Mouse (Mus musculus) right cerebral cortex, postnatal 4 days (tissue): ENCODE results near the gene Psip1.
"Not testable (repeated sequence)": the region's sequence is repeated elsewhere in the genome, so short reads cannot be mapped to it uniquely, and the experiment has no call there.

Experiments used
- DNase-seq: peaks from one replicate; pipeline ENCODE4 v3.0.0-alpha.2; 2022

The Psip1 gene

DNA sequence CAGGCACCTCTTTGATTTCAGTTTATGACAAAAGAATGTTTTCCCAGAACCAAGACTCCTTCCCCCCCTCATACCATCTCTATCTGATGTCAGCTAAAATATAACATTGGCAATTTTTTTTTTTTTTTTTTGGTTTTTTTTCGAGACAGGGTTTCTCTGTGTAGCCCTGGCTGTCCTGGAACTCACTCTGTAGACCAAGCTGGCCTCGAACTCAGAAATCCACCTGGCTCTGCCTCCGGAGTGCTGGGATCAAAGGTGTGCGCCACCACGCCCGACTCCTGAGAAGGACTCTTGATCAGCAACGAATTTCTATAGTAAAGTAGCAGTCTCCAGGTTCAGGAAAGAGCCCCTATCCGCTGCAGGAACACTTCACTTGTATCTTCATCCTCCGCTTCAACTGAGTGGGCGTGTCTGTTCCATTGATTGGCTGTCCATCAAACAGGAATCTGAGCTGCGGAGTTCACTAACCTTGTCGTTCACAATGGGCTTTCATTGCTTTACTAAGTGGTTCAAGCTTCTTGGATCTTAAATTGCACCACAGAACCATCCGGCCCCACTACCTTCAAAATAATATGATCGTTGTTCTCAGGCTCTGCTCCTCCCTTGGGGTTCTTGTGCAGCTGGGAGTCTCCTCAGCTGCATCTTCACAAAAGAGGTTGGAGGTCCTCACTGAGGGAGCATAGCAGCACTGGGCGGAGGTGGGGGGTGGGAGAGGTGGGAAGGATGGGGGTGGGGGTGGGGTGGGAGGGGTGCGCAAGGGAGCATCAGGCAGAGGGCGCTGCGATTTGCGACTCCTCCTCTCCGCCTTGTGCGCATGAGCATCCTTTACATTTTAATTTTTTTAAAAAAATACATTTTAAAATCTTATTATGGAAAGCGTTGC is 14.1 kb upstream of the Psip1 start:
- peak; percentile 42 for DNase-seq

DNA sequence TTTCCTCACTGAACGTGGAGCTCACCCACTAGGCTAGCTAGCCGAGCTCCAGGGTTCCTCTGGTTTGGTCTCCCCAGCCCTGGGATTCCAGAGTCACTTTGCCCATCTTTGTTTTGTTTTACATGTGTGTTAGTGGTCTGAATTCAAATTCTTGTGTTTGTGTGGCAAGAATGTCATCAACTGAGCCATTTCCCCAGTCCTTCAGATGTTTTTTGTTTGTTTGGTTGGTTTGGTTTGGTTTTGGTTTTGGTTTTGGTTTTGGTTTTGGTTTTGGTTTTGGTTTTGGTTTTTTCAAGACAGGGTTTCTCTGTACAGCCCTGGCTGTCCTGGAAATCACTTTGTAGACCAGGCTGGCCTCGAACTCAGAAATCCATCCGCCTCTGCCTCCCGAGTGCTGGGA is 10.8 kb upstream of the Psip1 start:
- DNase-seq: not testable (repeated sequence)

DNA sequence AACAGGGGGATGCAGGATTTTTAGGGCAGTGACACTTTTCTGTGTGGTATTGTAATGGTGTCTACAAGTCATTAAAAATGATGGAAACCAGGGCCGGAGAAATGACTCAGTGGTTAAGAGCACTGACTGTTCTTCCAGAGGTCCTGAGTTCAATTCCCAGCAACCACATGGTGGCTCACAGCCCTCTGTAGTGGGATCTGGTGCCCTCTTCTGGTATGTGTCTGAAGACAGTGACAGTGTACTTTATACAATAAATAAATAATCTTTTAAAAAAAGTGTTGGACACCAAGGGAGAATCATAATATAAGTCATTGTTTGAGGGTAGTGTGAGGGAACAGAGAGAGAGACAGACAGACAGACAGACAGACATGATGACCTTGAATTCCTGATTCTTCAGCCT is 6.9 kb upstream of the Psip1 start:
- no peak for DNase-seq

DNA sequence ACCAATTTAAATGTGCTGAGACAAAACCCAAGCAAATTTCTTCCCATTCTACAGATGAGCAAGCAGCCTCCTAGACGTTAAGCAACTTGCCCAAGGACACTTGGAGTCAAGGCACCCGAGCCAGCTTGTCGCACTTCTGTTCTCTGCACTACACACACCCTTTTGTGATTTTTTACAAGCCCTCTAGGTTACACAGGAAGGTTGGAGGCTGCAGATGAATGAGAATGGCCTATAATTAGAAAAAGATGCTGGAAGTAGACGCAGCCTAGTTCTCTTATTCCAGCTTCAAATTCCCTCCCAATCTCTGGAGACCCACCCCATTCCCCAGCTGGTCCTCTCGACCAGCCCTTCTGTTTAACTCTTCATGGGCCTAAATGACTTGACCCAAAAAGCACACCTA is 2.9 kb upstream of the Psip1 start:
- no peak for DNase-seq

DNA sequence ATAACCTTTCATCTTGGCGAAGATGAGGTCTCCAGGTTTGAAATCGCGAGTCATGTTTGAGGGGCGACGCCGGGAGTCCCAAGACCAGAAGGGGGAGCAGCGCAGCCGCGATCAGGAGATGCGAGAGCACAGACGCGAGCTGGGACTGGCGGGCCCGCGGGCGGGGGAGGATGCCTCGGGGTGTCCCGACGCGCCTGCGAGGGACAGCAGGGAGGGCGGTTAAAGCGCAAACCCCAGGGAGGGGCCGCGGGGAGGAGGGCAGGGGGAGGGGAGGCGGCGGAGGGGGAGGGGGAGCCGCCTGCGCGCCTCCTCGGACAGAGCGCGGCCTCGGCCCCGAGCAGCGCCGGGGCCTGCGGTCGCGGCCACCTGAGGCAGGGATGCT is 533 bp downstream of the Psip1 start:
- DNase-seq: peak; percentile 88

DNA sequence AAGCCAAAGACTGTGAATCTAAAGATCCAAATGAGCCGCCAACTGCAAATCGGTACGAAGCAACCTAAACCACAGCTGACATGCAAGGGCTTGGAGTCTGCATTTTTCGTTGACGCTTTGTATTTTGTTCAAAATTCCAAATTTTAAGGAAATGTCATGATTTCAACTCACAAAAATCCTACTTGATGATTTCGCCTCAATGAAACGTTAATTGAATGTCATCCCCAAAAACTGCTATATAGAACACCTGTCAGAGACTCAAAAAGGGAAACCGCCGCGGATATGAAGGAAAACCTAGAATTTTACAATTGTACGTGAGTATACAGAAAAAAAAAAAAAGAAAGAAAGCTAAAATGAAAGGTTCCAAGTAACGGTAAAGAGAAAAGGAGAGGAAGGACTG is 1.0 kb downstream of the Psip1 start:
- DNase-seq: no peak

DNA sequence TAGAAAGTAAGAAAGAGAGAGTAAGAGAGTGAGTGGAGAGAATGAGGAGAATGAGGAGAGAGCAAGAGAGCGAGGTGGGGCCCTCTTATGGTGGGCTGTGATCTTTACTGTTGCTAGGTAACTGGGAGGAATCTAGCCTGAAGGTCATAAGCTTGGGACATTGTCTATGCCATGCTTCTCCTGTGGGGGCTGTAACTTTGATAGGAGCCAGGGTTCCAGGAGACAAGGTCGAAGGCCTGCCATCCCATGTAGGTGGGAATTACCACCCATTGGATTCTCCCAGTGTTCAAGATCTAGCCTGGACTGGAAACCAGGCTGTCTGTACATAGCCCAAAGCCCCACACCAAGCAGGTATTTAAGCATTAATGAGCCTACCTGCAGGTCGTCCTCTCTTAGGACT is 18.1 kb downstream of the Psip1 start:
- DNase-seq: no peak

DNA sequence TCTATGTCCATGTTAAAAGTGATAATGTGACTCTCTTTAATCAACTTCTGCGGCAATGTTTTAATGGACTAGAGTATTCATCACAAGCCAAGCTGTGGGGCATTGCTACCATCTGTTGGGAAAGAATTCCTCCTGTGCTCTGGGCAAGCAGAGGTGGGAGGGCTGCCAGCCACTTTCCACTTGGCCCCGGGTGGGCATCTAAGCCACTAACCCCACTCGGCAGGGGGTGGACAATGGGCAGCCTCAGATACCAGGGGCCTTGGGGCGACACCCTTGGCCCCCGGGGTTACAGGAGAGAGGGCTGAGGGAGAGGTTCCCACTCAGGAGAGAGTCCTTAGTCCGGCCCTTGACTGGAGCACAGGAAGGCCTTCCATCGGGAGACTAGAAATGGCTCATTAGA is 18.6 kb downstream of the Psip1 start:
- DNase-seq: peak; percentile 29

DNA sequence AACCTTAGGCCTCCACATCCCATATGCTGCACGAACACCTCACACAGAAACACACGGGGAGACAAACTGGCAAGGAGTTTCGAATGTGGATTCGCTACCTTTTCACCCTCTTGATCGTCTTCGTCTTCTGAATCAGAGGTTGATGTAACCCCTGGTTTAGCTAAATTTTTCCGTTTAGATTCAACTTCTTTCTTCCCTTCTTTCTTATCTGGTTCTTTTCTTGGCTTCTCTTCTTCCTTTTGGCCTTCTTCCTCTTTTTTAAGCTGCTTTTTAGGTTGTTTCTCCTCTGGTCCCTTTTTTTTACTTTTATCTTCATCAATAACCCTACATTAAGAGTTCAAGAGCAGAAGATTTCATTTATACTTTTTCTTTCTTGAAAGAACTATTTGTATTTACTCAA is 21.4 kb downstream of the Psip1 start:
- no peak for DNase-seq

DNA sequence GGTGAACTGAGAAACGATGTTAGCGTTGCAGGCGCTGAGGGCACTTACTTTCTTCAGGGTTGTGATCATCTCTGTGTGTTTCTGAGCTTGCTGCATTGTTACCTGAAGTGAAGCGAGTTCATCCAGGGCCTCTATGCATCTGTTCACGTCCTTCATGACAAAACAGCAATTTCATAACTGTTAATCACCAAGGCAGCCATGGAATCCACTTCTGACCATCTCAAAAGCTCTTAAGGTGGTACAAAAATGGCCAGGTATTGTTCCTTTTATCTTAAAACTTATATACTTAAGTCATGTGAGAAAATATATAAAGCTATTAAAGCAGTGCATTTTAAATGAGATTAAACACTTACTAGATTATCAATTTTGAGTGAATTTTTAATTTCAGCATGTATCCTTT is 26.2 kb downstream of the Psip1 start:
- DNase-seq: no peak

DNA sequence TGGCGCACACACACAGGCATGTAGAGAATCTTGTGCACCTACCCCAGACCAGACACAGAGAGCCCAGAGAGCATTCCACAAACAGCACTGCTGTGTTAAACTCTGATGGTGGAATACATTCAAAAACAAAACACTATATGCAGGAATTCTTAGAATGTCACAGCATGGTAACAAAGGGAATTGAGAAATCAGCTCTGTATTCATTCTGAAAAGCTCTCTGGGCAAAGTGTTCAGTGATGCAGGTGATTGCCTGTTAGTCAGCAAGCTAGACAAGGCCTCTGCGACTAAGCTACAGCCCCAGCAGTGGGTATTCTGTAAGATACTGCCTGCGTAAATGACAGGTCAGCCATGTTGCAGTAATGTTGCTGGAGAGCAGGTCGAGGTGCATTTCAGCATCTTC is 35.5 kb downstream of the Psip1 start:
- no peak for DNase-seq

DNA sequence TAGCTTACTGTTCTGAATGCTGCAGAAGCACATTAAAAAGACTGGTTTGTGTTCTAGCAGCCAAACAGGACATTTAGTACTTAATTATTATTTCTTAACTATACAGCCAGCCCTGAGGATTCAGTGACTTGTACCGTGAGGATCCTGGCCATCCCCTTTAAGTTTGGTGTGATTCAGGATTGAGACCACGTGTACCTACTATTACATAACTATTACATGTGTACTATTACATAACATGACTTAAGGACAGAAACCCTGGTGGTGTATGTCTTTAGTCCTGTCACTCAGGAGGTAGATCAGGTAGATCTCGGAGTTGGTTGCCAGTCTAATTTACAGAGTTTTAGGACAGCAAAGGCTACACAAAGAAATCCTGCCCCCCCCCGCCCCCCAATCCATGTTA is 45.2 kb downstream of the Psip1 start:
- no peak for DNase-seq

DNA sequence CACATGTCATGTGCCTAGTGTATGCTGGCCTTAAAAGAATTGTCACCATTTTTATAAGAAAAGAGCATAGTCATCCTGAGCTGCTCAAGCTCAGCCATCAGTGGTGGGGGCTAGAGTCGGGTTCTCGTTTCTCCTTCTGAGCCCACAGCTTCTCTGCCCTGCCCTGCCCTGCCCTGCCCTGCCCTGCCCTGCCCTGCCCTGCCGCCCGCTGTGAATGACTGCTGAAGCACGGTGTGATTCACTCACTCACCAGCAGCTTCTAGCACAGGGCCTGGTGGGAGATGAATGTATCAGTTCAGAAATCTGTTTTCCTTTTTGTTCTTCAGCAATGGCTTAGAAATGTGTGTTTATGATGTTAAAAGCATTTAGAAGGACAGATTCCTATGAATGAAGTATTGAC is 47.2 kb downstream of the Psip1 start:
- no peak for DNase-seq

DNA sequence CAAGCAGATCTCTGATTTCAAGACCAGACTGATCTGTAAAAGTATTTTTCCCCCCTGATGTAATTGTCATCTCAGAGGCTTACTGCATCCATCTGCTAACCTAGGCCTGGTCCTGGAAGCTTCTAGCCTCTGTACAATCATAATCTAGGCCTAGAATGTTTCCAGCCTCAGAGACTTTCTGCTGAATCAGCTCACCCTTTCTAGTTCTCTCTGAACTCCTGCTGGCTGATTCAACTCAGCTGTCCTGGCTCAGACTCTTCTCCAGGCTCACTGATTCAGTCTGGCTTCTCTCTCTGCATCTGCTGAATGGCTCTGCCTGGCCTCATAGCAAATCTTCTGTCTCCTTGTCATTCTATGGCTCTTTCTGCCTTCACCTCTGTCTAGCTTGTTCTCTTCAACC is 48.1 kb downstream of the Psip1 start:
- no peak for DNase-seq

DNA sequence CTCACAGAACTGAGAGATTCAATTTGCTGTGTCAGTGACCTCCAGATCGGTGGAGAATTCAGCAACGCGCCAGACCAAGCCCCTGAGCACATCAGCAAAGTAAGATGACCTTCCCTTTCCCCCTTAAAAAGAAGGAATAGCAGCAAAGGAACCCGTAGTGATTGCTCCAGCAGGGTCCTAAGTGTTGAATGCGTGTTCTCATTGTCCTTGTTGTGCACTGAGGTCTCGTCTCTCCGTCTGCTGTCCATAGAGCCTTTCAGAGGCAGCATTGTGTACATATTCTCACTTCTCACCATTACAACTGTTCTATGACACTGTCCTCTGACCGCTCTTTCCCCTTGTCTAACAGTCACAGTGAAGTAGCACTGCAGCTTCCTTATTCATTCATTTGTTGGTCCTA is 49.9 kb downstream of the Psip1 start:
- no peak for DNase-seq

DNA sequence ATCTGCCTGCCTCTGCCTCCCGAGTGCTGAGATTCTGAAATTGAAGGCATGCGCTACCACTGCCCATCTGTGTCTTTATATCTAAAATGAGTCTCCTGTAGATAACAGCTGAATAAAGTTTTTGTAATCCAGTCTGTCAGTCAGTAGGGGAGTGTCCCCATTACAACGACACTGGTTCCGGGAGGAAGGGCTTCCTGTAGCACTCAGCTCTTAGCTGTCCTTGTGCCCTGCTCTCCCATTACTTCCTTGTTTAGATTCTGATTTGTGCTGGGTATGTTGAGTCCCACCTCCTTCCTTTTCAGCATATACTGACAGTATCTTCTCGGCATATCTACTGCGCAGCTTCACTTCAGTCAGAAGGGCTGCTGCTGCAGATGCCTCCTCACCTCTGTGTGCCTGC is 53.4 kb downstream of the Psip1 start:
- DNase-seq: no peak

DNA sequence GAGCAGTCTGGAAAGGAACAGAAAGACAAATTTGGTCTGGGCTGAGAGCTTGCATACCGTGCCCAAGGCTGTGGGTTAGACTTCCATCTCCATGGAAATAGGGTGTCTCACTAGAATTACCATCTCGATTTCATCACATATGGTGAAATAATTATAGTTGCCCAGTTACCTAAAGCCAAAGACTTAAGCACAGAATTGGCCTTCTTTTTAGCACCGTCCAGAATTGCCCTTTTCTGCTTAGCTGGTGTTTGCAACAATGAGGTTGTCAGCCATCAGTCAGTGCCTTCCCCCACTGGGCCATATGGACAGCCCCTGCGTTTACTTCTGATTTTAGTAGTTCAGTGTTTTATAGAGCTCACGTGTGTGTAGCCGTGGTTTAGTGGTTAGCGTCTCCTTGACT is 54.3 kb downstream of the Psip1 start:
- DNase-seq: no peak

DNA sequence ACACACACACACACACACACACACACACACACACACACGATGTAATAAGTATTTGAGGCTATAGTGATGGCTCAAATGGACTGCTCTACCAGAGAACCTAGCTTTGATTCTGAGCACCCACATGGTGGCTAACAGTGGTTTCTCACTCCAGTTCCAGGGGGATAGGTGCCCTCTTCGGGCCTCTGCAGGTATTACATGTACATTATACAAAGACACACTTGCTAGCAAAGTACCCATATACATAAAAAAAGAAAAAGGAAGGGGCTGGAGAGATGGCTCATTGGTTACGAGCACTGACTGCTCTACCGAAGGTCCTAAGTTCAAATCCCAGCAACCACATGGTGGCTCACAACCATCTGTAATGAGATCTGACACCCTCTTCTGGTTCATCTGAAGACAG is 57.4 kb downstream of the Psip1 start:
- no peak for DNase-seq

DNA sequence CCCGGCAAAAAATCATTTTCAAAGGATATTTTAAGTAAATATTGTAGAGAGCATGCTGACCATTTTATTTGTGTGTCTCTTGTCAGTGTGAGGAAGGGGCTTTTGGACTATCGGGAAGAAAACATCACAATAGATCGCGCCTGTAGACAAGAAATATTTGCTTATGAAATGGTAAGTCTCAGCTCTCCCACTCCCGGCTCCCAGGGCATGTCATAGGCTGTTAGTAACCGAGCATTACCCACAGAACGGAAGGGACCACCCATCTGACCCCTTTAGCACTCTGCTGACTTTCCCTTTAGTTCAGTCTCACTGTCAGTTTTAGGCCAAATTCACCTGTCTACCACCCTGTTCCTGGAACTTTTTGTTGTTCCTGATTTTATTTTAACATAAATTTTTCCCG is 58.6 kb downstream of the Psip1 start:
- no peak for DNase-seq

DNA sequence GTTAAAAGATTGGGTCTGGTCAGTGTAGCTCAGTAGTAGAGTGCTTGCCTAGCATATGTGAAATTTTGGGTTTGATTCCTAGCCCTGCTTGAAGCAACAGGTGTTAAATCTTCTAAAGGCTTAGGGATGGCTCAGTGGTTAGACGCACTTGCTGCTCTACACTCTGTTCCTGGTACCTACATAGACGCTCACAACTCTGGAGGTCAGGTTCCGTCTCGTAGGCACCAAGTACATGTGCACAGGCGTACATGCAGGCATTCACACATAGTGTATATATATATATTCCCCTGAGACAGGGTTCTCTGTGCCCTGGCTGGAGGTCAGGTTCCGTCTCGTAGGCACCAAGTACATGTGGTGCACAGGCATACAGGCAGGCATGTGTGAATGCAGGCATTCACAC is 59.1 kb downstream of the Psip1 start:
- no peak for DNase-seq

DNA sequence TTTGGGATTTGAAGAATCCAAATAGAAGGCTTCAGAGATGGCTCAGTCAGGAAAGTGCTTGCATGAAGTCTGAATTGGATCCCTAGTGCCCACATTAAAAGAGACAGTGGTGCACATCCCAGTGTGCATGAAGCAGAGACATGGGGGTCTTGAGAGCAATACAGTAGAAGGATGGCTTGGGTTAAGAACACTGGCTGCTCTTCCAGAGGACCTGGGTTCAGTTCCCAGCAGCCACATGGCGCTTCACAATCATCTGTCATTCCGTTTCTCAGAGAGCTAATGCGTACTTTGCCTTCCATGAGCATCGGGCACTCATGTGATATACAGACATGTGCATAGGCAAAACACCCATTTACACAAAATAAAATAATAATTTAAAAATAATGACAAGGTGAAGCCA is 61.1 kb downstream of the Psip1 start:
- no peak for DNase-seq

DNA sequence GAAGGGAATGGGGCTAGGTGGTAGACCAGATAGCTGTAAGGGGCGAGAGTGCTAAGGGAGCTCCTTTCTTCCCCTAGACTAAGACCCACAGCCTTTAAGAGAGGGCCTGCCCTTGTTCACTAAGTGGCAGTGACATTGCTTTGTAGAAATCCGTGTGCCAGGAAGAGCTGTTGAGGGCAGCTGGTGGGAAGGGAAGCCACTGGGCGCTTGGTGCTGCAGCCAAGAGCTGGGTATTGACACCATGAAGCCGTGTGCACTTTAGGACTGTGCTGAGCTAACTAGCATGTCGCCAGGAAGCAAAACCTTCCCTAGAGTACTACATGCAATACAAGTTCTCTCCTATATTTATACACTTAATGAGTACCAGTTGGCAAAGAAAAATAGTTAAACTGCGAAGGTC is 62.6 kb downstream of the Psip1 start:
- DNase-seq: no peak

DNA sequence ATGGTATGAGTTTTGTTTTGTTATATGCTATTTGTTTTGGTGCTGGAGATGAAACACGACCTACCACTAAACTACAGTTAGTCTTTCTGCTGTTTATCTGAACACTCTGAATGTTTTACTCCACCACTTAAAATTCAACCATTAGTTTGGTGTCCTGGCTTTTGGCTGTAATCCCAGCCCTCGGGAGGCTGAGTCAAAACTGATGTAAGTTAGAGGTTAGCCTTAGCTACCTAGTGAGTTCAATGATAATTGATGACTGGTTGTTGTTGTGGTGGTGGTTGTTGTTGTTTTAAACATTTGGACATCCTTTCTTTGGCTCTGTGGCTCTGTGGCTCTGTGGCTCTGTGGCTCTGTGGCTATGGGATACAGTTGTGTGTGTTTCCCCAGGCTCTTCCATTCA is 67.5 kb downstream of the Psip1 start:
- DNase-seq: no peak

DNA sequence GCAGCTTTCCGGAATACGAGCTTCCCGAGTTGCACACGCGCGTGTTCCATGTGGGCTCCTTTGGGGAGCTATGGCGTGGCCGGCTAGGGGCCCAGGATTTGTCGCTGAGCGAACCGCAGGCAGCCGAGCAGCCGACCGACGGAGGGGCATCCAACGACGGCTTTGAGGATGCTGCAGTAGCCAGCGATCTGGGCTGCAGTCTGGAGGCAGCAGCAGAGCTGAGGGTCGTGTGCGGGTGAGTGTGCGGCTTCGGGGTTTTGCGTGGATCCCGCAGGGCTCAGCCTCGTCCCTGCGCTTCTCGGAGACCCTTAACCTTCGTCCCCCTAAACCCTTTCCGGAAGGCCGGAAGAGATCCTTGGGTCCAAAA is 68.5 kb downstream of the Psip1 start:
- no peak for DNase-seq

DNA sequence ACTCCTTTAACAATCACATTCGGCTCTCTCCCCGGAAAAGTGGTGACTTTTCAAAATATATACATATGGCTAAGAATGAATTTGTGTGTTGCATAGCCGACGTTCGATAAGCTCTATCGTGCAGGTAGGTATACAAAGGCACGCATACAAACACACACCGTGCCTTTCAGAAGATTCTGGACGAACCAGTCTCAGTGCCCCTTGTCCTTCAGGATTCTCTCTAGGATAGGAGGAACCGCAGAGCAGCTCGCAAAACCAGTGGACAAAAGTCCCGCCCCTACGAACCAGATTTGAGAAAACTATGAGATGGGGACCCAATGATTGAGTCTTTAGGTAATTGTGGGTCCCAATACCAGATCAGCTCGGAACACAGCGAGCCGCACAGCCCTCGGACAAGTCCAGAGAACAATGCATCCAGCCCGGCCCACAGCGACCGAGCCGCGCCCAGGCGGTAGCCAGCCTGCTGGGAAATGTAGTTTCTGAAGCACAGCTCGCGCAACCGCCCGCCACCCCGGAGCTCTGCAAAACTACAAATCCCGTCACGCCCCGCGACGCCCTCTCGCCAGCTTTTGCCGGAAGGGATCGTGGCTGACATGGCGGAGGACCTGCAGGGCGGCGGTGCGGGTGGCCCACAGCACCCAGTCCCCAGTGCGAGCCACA is 69.0 kb downstream of the Psip1 start, which contains the start of gene Snapc3:
TSS of gene Snapc3 (plus strand) at position 565 of the 660 bp plus-strand sequence.
- peak; percentile 94 for DNase-seq
